Mouse (Mus musculus) activated CD4-positive, CD25-positive, alpha-beta regulatory T cell, adult 9 weeks (primary cell): Measurements from ENCODE around the gene Arhgap42. TPM values are rescaled to one million over a fixed set of nuclear protein-coding genes. Genes with fewer than 3 reads are reported as not detected.

Source experiments
- polyA plus RNA-seq: library from polyadenylated mRNA; unstranded; fragments of 100-300 nt; shearing (Covaris generic); gene quantifications from one replicate; pipeline ENCODE4 v1.2.1, GENCODE M21; 2017

Gene Arhgap42
- not detected for polyA plus RNA-seq

DNA sequence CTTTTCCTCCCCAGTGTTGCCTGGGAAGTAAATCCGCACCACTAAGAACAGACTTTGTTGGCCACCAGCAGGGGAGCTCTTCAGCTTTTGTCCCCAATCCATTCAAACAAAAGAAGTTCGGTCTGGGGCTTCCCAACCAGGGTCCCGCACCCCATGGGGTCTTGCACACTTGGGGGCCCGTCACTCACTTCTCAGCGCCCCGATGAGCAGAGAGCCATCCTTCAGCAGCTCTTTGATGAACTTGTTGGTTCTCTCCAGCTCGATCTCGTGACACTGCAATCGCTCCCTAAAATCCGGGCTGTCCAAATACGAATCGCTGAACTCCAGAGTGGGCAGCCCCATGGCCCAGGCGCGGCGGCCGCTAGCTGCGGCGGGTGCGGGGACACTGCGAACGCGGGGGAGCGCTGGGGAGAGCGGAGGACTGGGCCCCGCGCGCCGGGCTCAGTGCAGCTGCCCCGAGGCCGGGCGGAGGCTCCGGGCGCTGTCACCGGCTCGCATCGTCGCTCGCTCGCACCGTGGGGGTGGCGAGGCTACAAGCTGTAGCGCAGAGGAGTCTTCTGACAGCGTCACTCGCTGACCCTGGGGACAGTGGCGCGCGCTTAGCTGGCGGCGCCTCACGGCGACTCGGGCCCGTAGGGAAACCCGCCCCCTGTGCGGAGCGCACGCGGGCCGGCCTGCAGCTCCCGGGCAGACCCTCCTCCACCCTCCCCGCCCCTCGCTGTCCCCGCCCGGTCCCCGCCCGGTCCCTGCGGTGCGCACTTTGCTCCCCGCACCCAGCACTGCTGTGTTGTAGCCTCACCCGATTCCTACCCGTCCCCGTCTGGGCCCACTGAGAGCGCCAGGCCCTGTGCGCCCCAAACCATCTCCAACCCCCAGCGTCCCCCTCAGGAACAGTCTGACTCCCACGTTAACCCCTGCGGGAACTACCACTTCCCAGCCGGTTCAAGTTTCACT is at the start of gene Arhgap42:
TSS of gene Arhgap42 (minus strand) at position 664 of the 954 bp plus-strand sequence.

DNA sequence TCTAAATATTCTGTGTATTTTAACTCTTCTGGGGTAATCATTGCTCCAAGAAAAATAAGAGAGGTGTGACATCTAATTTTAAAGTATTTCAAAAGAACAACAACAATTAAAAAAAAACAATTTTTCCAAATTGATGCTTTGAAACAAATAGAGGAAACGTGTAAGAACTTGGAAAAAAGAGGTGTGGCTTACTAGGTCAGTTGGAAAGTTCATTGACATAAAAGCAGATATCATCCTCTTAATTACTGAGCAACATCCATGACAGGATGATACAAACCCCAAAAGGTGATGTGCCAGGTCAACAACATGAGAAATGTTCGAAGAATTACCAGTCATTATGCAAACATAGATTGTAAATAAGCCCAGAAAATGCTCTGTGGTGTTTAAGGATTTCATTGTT is 267.4 kb downstream of the Arhgap42 start, which contains the start of gene Gm16485:
TSS of gene Gm16485 (plus strand) at position 301 of the 400 bp plus-strand sequence.

